Mouse (Mus musculus) megakaryocyte, embryonic 14.5 days (primary cell): ENCODE results near the gene Grb2. TPM values are rescaled to one million over a fixed set of nuclear protein-coding genes. Genes with fewer than 3 reads are reported as not detected.

Experiments used
- H3K27me3 ChIP-seq: replicated peaks from 2 replicates; pipeline ENCODE3; 2012; ENCODE audit warnings: inconsistent platforms
- H3K36me3 ChIP-seq: replicated peaks from 2 replicates; pipeline ENCODE3; 2012; ENCODE audit warnings: low read length, inconsistent platforms, mixed read lengths
- H3K4me1 ChIP-seq: 2 replicates; pipeline ENCODE4 v1.6.1; 2012; ENCODE audit warnings: inconsistent platforms
- H3K4me3 ChIP-seq: replicated peaks from 2 replicates; pipeline ENCODE3; 2012; ENCODE audit warnings: moderate library complexity, mild to moderate bottlenecking, inconsistent platforms
- H3K9me3 ChIP-seq: 2 replicates; pipeline ENCODE4 v1.6.1; 2012; ENCODE audit warnings: inconsistent platforms
- FLI1 ChIP-seq: IDR thresholded peaks from 2 replicates; pipeline ENCODE4 v1.6.1; 2012; ENCODE audit warnings: low read length, inconsistent platforms, mixed read lengths
- GATA1 ChIP-seq: IDR thresholded peaks from 3 replicates; pipeline ENCODE4 v1.6.1; 2012; ENCODE audit warnings: mixed read lengths, low read length, inconsistent platforms, borderline replicate concordance
- polyA plus RNA-seq: library from polyadenylated mRNA; stranded (reverse); fragments of >175 nt; gene quantifications from 2 replicates; pipeline ENCODE4 v1.2.3, GENCODE M21; 2012; ENCODE audit warnings: low replicate concordance; ENCODE audit not compliant: insufficient read depth

Grb2 gene
- polyA plus RNA-seq, 1 experiment = 77.5 TPM

DNA sequence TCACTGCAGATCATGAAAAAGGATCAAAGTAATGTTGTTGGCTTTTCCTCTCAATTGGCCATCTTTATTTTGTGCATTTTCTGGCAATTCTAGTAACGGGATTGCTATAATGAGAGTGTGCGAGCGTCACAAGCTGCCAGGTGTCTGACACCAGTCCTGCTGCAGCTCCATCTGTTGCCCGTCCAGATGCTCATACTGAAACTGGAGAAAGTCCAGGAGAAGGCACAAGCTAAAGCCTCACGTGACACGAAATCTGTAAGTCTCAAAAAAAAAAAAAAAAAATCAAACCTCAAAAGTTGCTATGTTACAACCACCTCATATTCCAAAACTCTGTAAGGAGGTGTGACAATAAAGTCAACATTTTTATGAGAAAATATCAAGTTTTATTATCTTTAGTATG lies 29.5 kb downstream of the Grb2 start:
- Histone ChIP-seq H3K27me3 (no peaks in the 10 kb centered on the region), H3K36me3 (peaks cover 89% of the 10 kb centered on the region), H3K9me3 (no peaks in the 10 kb centered on the region), H3K4me3 (no peak overlapping the region), H3K4me1 (peaks cover 83% of the 10 kb centered on the region)
- TF ChIP-seq FLI1 (no peak), GATA1 (no peak)

DNA sequence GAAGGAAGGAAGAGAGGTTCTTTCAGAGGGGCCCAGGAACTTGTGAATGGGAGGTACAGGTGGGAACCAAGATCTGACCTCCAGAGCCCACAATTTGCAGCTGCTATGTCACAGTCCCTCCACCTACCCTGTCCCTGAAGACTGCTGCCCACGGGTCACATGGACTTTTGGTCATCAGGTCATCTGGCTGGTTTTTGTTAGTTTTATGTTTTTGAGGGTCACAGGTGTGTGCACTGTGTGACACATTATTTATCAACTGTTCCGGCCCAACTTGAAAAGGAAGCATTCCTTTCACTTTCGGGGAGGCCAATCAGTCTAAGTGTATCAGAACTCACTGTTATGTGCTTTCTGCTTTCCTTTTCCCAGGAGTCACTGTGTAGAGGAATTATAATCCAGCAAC lies 30.9 kb downstream of the Grb2 start:
- H3K9me3 ChIP-seq = no peaks in the 10 kb centered on the region
- TF ChIP-seq FLI1 = no peak
- no peak for TF ChIP-seq GATA1
- no peak overlapping the region for H3K4me3 ChIP-seq
- H3K4me1 ChIP-seq = peaks cover 83% of the 10 kb centered on the region
- no peaks in the 10 kb centered on the region for H3K27me3 ChIP-seq
- H3K36me3 ChIP-seq = peaks cover 76% of the 10 kb centered on the region

DNA sequence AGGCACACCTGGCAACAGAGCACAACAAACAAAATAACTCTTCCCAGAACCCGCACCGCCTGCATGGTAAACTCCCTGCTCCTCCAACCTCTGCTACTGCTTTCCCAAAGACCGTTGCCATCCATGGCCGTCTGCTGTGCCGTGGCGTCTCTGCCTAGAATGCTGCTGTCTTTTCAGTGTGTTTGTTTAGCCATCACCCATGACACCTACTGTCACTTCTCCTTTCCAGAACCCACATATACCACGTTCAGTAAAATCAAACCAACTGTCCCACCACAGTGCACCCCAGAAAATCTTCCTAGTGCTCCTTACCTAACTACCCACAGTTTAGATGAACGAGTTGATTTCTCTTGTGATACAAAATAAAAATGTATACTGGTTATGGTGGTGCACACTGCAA lies 31.7 kb downstream of the Grb2 start:
- Histone ChIP-seq H3K4me3 (peak overlapping the region; percentile 66), H3K9me3 (no peaks in the 10 kb centered on the region), H3K36me3 (peaks cover 73% of the 10 kb centered on the region), H3K4me1 (peaks cover 83% of the 10 kb centered on the region), H3K27me3 (no peaks in the 10 kb centered on the region)
- TF ChIP-seq GATA1 (no peak), FLI1 (no peak)

DNA sequence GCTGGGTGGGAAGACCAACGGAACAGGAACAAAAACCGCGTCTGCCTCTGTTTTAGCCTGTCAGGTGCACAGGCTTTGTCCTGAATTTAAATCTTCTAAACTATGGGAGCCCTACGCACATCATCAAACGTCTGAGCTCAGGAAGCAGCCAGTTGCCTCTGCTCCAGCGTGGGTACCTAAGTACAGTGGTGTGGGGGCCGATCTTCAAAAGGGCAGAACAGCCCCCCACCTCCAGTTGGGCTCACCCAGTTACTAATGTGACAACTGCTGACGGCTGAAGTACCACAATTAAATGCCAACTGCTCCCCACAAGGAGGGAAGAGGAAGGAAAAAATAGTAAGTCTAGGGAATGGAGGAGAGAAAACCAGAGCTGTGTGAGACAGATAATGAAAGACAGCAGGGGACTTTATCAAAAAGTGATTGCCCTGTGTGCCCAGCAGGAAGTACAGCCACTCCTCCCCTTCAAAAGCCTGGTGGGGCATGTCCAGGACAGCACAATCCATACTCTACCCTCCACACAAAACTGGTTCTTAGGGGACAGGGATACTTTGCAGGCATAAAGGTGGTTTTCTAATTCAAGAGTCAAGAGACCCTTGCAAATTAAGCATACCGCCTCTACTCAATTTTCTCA lies 34.0 kb downstream of the Grb2 start:
- Histone ChIP-seq H3K36me3 (peaks cover 64% of the 10 kb centered on the region), H3K4me1 (peaks cover 97% of the 10 kb centered on the region)

DNA sequence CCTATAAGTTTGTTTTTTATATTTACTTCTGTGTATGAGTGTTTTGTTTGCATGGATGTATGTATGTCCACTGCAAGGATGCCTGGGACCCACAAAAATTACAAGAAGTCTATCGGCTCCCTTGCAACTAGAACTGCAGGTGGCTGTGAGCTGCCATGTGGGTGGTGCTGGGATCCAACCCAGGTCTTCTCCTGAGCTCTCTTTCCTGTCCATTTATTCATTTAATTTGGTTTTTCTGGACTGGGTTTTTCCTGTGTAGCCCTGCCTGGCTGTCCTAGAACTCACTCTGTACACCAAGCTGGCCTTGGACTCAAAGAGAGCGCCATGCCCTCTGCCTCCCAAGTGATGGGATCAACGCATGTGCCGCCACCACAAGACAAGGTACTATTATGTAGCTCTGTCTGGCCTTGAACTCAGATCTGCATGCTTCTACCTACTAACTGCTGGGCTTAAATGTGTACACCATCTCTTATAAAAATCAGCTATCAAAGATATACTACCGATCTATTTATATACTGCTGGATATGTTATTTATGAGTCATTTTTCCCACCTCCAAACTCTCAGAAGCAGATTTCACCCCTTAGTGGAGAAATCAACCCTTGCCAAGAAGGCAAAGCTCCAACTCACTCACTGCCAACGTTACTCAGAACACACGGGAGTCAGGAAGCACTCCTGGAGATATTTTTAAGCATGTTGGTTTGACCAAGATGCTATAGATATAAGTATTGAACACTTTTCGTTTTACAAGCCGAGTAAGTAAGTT lies 34.7 kb downstream of the Grb2 start:
- Histone ChIP-seq H3K36me3 (peaks cover 62% of the 10 kb centered on the region), H3K4me1 (peaks cover 96% of the 10 kb centered on the region), H3K9me3 (no peaks in the 10 kb centered on the region)

More for the DNA sequence above, 34.0 kb downstream of the Grb2 start:
- Histone ChIP-seq H3K27me3 (no peaks in the 10 kb centered on the region), H3K4me3 (peak overlapping the region; percentile 81), H3K9me3 (no peaks in the 10 kb centered on the region)
- TF ChIP-seq FLI1 (no peak), GATA1 (no peak)

DNA sequence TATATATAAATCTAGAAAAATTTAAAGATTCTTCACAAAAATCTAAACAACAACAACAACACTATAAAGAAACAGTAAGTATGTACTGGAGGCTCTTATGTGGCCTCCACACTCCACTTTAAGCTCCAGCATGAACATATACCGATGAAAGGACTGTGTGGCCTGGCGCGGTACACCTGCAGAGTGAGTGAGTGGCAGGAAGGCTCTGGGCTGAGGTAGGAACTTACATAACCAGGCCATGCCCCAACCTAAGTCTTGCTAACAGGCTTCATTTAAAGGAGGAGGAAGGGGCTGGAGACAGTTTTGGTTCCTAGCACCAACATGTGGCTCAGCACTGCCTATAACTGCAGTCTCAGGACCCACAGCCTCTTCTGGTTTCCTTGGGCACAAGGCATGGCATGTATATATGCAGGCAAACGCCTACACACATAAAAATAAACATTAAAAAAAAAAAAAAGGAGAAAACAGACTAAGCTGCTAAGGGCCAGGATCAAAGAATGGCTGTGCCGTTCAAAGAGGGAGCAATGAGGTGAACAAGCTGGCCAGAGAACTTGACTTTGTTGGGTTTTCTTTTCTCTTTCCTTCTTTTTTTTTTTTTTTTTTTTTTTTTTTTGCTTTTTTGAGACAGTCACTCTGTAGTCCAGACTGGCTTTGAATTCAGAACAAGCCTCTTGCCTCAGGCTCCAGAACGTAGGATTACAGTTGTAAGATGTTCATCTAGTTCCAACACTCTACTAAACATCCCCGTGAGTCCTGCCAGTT lies 36.0 kb downstream of the Grb2 start:
- peaks cover 96% of the 10 kb centered on the region for H3K4me1 ChIP-seq
- peak overlapping the region; percentile 46 for H3K4me3 ChIP-seq
- H3K9me3 ChIP-seq = no peaks in the 10 kb centered on the region
- no peaks in the 10 kb centered on the region for H3K27me3 ChIP-seq
- H3K36me3 ChIP-seq = peaks cover 61% of the 10 kb centered on the region
- no peak for TF ChIP-seq FLI1
- TF ChIP-seq GATA1 = no peak

More for the DNA sequence above, 34.7 kb downstream of the Grb2 start:
- peak overlapping the region; percentile 81 for H3K4me3 ChIP-seq
- H3K27me3 ChIP-seq = no peaks in the 10 kb centered on the region
- TF ChIP-seq FLI1 (no peak), GATA1 (no peak)

DNA sequence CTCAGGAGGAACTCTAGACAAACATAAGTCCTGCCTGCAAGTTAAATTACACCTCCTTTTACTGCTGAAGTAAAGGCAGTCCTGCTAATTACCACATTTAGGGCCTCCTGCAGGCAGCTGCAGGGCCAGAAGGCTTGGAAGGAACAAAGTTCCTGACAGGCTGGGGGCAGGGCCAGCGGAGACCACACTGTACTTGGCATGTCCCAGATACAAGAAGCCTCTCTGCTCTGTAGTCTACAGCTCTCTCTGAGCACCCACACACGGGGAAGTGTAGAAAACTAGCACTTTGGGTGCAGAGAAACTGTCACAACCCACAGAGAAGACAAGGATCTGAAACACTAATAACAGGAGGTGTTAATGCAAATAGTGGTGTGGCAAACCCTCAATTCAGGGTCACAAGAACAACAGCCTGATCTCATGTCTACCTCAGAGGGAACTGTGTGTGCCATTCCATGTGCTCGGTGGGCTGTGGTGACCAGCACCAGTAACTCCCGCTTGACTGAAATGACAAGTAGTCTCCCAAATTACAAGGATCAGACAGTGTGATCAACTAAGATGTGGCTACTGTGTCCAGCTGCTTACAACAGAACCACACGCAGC lies 37.8 kb downstream of the Grb2 start:
- Histone ChIP-seq H3K27me3 (no peaks in the 10 kb centered on the region), H3K4me3 (peak overlapping the region; percentile 70), H3K36me3 (peaks cover 58% of the 10 kb centered on the region), H3K4me1 (peaks cover 92% of the 10 kb centered on the region), H3K9me3 (no peaks in the 10 kb centered on the region)
- TF ChIP-seq FLI1 = no peak
- TF ChIP-seq GATA1 = no peak

DNA sequence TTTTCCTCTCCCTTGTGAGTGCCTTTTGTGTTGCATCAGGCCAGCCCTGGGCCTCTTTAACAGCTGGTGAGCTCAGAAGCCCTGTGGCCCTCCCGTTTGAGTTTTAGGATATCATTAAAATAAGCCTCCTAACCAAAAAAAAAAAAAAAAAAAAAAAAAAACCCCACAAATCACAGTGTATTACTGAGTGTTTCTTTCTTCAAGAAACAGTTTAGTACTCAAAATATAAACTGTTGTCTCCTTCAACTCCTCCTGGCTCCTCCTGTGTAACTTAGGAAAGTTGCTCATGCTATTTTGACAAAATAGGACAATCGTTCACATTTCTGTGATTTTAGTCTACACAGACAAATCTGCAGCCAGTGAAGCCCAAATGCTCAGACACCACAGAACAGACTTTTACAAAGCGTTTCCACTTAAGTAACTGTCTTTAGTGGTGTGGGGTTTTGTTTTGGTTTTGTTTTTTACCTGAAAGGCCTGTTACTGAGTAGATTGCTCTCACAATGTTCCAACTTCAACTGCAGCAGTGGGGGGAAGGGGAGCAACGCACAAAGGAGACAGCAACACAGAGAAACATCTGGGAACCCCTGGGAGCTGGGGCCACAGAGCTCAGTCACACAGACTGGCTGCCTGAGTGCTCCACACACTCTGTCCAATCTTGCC lies 44.6 kb downstream of the Grb2 start:
- Histone ChIP-seq H3K9me3 (0 out of 2 replicates have a peak, but pooled peaks cover 5% of the 10 kb centered on the region), H3K36me3 (peaks cover 77% of the 10 kb centered on the region), H3K4me1 (peaks cover 90% of the 10 kb centered on the region), H3K27me3 (no peaks in the 10 kb centered on the region), H3K4me3 (no peak overlapping the region)
- no peak for TF ChIP-seq GATA1
- no peak for TF ChIP-seq FLI1

DNA sequence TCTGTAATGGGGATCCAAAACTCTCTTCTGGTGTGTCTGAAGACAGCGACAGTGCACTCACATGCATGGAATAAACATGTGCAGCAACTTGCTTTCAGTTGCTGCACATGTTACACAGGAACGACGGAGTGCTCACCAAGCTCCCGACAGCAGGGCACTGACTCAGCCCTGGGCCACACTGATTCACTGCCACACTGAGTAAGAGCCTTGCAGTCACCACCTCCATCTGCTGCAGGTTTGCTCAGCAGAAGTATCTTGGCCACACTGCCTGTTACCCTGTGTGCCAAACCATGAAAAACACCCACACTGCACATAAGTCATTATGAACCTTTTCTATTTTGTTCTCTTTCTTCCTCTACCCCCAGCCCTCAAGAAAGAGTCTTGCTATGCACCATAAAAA lies 48.0 kb downstream of the Grb2 start:
- Histone ChIP-seq H3K9me3 (0 out of 2 replicates have a peak, but pooled peaks cover 5% of the 10 kb centered on the region), H3K4me3 (peak overlapping the region; percentile 64), H3K36me3 (peaks cover 73% of the 10 kb centered on the region), H3K4me1 (peaks cover 94% of the 10 kb centered on the region), H3K27me3 (no peaks in the 10 kb centered on the region)
- TF ChIP-seq GATA1 (no peak), FLI1 (no peak)
